Mouse (Mus musculus) right cerebral cortex, postnatal 4 days (tissue): ENCODE results near the gene Ankar.

ENCODE experiments used
- DNase-seq: peaks from one replicate; pipeline ENCODE4 v3.0.0-alpha.2; 2022

Ankar gene

DNA sequence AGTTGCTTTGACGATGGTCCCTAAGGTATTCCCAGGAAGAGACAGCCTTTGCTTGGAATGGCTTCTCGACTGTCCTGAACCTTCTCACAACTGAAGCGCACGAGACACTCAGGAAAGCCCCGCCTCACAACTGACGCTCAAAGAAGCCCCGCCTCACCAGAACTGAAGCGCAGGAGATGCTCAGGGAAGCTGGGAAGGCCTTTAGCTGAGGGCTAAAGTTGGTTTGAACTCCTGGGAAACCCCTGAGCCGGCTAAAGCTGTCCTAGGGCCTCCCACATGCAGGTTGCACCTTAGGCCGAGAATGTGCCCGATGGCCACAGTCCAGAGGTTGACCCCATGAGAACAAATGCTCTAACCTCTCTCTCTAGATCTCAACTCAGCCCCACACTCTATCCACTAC, at the start of gene Ankar:
TSS of gene Ankar (minus strand) at position 101 of the 400 bp plus-strand sequence.
- DNase-seq, result no peak

DNA sequence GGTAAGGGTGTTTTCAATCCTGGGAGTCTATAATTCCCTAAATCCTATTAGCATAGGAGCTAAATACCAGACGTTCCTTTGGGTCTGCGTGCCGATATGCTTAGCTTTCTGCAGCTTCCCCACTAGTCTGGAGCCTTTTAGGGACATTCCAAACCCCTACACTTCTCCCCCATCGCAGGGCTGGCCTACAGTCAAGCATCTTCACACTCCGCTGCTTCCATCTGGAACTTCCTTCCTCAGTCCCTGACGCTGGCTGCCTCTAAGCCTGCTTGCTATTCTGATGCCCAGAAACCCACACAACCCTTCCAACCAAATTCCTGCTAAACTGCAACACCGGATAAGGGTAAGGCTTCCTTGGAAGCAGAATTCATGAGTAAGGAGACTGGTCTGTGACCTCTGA, 46.0 kb upstream of the Ankar start:
- DNase-seq, result peak; percentile 50

DNA sequence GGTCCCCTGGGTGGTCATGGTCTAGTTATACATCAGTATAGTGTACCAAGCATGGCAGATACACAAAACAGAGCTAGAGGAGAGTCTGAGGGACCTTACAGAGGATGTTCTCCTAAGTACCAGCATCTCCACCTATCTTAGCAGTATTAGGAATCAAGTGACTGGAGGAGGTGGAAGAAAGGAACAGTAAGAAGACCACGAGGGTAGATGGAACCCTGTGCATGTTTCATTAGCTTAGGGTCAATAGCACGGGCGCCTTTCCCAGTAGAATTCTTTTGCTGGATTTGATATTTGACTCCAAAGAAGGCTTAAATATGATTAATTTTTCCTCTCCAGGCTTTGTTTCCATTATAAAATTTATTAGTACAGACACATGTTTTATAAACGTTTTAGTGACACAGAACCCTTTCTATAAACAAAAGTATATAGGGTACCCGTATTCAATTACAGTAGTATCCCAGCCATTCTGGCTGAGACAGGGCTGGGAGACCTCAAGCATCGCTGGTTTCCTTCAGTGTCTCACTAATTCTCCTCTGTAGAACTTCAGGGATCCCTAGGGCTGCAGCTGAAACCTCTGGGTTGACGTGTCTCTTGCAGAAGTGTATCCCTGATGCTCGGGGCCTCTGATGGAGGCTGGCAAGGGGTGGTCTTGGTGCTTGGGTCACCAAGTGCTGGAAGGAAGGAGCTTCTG, 44.6 kb upstream of the Ankar start:
- DNase-seq, result no peak

DNA sequence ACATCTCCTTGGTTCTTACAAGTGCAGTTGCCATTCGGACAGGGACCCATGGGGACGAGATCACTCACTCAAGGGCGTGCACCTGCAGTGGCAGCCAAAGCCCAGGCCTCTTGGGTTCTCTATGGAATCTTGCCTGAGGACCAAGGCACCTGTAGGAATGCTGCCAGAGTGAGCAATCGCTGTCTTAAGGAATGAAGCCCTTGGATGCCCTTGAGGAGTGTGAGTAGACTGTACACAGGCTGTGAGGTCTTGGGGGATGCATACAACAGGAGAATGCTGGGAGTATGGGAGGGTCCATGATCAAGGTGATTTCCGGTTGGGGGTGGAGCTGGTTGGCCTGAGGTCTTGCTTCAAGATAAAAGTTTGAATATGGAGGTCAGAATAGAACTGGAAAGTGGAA, 41.0 kb upstream of the Ankar start:
- no peak for DNase-seq

DNA sequence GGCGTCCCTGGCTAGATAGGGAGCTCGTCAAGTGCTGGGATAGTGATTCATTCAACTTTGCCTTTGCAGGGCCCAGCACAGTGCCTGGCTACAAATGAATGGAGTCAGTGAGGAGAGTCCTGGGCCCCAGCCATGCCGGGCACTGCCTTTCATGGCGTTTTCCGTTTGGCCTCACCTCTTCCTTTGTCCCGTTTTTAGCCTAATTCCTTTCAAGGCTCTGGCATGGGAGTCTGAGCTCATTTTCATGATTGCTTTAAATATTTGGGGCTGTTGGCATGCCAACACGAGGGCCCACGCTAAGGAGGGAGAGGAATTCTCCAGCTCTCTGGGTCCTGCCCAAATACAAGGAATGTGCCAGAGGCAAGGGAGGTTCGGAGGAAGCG, 39.3 kb upstream of the Ankar start:
- DNase-seq, result peak; percentile 49

DNA sequence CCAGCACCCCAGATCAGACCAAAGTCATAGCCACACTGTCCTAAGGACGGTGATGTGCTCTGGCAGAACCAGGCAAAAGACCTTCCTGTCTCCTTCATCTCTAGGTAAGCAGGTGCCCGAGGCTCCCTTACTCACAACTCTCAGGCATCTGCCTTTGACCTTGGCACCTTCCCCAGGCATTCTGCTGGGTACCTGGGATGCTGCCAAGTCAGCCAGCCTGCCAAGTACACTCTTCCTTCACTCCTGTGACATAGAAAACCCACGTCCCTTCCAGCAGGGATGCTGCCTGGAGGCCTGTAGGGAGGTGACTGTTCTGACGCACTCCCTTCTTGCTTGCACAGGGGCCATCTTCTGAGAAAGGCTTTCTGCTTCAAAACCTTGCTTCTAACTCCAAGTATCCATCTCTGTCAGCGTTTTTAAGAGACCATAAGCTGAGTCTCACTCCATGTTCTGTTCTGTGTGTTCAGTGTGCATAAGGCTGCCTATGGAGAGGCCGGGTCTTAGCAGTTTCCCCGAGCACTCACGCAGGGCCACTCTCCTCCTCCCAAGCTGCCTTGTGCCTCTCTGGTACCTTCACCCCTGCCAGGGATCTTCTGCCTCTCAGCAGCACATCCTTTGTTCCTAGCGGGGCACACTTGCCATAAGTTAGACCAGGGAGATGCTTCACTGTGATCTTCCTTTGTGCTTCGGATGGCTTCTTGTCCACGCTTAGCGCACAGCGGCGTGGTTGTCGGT, 38.7 kb upstream of the Ankar start:
- peak; percentile 30 for DNase-seq

DNA sequence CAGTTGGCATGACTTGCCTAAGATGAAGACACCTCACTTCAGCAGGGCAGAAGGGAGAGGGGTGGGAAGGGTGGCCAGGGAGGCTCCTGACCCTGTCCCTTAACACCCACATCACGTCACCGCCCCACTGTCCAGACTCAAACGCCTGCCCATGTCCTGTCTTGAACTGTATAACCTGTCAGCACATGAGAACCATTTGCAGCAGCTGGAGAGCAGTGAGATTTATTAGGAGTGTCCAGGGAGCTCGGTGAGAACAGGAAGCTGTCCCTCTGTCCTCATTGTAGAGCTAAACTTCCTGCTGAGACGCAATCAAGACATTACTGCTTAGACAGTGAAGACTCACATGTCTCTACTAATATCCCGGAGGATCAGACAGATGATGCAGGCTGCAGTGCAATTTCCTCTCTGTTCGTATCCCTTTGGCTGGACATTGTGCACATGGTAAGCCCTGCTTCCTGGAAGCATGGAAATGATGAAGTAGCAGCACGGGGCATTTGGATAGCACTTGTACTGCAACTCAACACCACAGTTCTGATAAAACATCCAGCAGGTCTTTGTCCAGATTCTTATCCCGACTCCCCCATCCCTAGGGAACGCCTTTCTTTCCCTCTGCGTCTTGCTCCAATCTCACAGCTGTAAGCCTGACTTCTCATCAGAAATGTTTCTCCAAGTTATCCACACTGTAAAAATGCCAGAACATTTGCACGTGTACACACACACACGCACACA, 36.2 kb upstream of the Ankar start:
- DNase-seq, result no peak

DNA sequence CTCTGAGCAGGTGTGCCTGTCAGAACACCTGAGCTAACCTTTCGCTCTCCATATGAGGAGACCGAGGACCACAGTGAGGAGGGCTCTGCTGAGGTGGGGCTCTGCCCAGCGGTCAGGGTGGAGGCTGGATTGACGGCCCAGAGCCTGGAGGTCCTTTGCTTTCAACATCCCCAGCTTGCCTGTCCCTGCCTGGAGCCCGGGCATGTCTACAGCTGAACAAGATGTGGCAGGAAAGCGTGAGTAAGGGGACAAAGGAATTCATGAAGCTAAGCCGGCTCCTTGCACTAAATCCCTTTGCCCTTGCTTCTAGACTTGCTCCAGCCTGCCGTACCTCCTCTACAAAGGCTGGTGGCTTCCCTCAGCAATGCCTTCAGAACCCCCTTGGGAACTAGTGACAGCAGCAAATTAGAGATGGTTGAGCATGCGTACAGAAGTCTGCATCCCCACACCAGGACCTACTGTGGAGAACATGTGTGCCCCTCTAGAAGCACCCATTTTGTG, 32.9 kb upstream of the Ankar start:
- no peak for DNase-seq

DNA sequence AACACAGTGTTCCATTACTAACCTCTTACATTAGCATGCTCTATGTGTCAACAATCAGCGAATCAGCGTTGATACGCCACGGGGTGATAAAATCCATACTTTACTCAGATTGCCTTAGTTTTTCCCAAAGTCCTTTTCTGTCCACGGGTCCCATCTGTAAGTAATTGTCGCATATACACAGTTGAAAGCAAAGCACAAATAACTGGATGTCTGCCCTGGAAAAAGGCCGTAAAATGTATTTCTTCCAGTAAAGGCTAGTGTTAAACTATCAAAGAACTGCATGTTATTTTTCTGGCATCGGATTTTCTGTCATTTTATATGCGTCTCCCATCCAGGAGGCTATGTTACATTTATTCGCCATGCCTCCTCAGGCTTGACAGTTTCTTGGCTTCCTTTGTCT, 29.7 kb upstream of the Ankar start:
- no peak for DNase-seq

DNA sequence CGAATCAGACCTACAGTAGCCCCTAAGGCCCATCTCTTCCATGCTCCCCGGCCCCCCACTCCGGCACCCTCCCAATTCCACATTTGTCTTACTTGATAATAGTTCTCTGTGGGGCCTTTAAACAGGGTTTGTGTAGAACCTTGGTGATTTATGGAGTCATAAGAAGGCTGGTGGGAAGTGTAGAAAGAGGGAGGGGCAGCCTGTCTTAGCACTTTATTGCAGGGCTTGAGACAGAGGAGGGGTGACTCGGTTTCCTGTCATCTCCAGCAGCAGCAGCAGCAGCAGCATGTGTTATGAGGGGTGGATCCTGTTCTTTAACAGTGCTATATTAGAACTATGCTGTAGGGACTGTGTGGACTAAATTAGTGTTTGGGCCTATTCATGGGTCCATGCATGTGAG, 28.4 kb upstream of the Ankar start:
- DNase-seq, result no peak

DNA sequence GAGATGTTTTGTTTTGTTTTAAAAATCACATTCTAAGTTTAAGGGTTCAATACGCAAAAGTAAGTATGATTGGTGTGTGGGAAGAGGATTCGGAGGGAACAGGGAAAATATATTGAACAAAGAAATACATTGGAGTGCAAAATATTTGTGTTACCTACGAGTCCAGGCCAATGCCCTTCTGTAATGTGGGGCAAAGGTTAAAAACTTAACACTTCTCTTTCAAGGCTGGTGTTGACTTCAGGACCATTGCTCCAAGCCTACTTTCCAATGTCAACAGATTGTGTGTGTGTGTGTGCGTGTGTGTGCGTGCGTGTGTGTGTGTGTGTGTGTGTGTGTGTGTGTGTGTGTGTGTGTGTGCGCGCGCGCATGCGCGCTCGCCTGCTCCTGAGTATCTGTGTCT, 25.6 kb upstream of the Ankar start:
- DNase-seq, result no peak

DNA sequence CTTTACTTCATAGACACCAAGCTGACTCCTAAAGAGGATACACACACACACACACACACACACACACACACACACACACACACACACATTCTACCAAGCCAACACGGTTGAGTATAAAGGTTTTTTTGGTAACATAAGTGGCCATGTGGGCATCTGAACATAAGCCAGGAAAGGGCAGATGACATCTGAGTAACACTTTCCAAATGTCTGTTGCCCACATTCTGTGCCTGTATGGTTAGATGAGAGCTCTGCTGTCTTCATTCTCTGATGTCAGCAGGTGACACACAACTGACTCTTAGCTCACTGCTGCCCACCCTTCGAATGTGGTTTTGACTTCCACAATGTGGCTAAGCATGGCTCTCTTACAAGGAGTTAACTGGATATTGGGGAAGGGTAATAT, 24.0 kb upstream of the Ankar start:
- DNase-seq, result no peak

DNA sequence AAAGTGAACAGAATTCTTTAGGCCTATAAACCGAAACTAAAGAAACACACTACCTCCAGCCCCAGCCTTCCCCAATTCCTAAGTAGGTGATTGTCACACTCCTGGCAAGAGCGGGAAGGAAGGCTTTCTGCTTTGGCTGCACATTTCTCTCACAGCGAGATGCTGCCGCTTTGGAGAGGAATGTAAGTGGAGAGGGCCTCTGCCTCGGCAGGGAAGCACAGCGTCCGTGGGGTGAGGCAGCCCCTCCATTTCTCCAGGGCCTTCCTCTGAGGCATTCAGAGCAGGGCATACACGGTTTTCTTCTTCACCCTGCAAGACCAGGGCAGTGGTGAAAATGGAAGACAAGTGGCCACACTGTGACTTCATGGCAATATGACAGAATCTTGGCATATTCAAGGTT, 22.3 kb upstream of the Ankar start:
- no peak for DNase-seq

DNA sequence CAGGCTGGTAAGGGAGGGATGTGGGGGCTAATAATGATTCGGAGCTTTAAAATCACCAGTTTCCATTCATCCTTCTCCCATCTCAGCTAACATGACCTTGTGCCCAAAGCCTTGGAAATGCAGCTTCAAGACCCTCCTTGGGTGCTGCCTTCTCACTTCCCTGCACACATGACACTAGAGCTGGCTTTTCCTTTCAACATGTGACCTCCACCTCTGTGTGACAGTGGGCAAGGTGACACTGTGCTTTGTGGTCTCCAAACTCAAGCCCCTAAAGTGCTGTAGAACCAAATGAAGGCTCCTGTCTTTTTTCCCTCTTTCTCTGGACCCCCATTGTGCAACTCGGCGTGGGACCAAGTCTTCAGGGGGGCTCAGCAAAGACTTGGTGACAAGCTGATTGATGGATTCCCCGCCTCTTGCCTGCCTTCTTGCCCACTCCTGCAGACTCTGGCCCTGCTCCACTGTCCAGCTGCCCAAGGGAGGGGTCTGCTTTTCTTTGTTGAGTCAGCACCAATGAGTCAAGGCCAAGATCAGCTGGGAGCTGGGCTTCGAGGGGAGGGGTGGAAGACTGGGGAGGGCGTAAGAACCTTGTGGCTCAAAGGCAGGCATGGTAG, 19.8 kb upstream of the Ankar start:
- peak; percentile 16 for DNase-seq

DNA sequence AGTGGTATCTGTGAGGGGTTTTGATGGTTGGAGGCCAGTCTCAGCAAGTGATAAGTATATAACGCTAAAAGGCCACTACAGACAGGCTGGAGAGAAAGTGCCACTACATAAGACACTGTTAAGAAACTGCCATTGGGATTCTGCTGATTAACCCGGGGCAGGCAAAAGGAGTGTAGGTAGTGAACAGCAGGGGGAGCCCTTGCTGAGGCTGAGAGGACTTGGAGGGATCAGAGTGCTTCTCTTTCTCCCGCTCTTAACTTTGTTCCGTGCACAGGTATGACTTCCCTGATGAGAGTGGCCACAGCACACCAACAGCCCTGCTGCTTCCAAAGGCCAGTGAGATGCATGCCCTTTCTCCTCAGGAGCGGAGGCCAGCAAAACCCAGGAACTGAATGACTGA, 18.5 kb upstream of the Ankar start:
- DNase-seq, result peak; percentile 50

DNA sequence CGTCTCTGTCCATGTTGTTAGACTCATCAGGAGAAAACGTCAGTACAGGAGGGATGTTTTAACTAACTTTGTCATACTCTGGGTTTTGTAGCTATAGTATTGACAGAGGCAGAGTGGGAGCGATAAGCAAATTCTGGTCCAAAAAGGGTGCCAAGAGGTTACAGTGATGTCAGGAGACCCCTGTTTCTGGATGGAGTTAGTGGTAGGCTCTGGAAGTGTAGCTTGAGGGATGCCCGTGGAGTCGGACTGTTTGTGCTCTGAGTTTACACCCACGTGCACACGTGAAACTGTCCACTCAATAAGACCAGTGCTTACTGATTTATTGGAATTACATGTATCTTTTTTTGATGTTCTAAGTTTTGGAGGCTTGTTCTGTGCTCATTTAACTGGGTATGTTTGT, 17.2 kb upstream of the Ankar start:
- no peak for DNase-seq

DNA sequence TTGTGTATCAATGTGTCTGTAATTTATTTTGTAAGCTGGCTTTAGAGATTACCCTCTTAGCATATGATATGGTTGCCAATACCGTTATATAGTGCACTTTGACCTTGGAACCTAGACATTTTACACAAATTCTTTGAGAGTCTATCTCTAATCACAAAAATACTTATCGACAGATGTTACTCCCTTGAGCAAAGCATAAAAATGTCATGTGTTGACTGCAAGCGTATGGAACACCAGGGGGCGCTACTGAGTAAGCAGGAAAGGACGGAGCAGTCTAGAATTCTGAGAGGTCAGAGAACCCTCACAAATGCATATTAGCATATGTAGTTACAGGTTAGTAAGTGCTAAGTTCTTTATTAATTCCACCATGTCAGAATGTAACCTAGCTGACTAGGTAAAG, 16.5 kb upstream of the Ankar start:
- peak; percentile 91 for DNase-seq

DNA sequence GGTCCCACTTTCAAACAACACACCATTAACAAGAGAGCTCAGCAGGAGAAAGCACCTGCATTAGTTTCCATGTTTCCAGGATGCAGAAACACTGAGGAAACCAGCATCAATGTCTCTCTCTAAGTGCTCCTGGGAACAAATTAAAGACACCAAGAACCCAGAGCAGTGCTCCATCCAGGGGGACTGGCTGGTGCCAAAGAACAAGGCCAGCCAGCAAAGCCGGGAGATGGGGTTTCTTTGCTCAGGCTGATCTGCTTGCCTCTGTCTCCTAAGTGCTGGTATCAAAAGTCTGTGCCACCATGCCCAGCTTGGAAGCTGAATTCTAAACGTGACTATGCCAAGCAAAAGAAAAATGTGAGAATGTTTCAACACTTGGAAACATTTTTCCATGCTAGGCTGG, 16.0 kb upstream of the Ankar start:
- no peak for DNase-seq

DNA sequence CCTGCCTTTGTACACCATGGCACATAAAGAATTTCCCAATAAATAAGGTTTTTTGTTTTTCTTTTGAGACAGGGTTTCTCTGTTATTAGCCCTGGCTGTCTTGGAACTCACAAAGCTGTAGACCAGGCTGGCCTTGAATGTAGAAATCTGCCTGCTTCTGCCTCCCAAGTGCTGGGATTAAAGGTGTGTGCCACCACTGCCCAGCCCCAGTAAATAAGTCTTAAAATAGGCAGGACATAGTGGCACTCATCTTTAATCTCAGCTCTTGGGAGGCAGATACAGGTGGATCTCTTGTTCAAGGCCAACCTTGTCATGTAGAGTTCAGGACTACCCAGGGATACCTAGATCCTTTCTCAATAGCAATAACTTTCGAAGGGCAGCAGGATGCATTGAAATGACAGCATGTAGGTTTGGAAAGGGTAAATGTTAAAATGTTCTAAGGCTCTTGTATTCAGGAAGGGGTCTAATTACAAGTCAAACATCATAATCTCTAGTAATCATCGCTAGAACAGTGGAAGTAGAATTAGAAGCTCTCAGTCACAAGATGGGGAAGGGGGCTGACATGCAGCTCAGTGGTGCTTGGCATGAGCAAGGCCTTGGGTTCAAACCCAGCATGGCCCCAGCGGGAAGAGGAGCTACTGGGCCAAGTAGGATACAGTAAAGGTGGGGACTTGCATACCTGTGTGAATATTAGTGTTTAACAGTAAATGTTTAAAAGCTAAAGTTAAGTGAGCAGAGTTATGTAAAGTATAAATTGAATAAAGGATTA, 15.4 kb upstream of the Ankar start:
- no peak for DNase-seq

DNA sequence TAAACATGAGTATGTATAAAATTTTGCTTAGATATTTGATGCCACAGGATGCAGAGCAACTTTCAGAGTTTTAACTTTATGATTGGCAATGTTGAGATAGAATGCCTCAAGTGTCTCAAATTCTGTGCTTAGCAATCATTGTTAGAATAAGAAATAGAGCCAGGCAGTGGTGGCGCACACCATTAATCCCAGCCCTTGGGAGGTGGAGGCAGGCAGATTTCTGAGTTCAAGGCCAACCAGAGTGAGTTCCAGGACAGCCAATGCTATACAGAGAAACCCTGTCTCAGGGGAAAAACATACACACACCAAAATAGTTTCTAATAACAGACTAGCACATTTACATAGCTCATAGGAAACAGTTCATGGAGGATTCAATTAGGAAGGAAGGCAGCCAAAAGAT, 14.7 kb upstream of the Ankar start:
- no peak for DNase-seq

DNA sequence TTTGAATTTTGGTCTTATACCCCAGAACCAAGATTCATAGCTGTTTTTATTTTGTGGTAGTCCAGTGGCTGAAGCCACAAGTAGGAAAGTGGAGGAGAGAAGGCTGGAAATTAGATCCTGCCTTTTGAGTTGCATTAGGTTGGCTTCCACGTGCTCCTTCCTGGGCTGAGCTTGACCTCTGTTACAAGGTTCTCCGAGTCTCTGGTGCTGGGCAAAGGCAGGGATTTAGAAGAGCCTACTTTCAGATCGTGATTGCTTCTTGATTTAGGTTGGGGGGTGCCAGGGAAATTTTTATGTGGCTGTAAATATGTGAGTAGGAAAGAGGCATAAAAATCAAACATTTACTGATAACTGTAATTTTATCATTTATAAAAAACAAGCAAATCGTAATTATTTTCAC, 14.2 kb upstream of the Ankar start:
- no peak for DNase-seq

DNA sequence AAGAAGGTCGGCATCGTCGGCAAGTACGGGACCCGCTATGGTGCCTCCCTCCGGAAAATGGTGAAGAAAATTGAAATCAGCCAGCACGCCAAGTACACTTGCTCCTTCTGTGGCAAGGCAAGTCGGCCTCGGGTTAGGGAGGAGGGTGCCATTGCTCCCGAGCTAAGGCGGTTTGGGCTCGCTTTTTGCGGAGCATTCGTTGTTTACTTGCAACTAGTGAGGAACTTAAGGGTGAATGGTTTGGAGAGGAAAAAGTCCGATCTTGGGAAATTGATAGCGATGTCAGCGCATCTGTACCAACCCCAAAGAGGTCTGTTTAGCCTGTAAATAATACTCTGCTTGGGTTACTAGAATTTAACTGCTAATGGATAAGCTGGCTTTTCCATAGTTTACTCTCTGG, 11.3 kb upstream of the Ankar start:
- no peak for DNase-seq
